Mouse (Mus musculus): ENCODE measurements around the gene Rasgrp1. TPM values are rescaled to one million over a fixed set of nuclear protein-coding genes. Genes with fewer than 3 reads are reported as not detected.
A peak's percentile ranks its signal among the peaks of the same experiment; 100 is the strongest.

The Rasgrp1 gene
- total RNA-seq, 2 experiments from 2014 or later = 326 to 336 TPM

GRCm38 (mm10) chr2:117263786-117264408 is 78.9 kb downstream of the Rasgrp1 start:
- intact Hi-C loops (cut with DNase I) = loop anchor here (2.0 to 5.0 kb wide), 3 partner anchors 78 to 278 kb away; partner anchors contain the start of gene Rasgrp1
- DNase-seq (ENCODE audit: low spot score in 2 of 2) = peak; percentile 68 to 73

- intact Hi-C loops (cut with DNase I) = loop anchor here (5.0 kb wide), 2 partner anchors 80 to 280 kb away; partner anchors contain the start of gene Rasgrp1
- no peak for DNase-seq (ENCODE audit: low spot score in 2 of 2)
Measured at GRCm38 (mm10) chr2:117262184-117262583, 80.6 kb downstream of the Rasgrp1 start.

- intact Hi-C loops (cut with DNase I) = no loop called here
- no peak for DNase-seq (ENCODE audit: low spot score in 2 of 2)
Measured at GRCm38 (mm10) chr2:117257617-117258016, 85.2 kb downstream of the Rasgrp1 start.

GRCm38 (mm10) chr2:117255415-117255814 is 87.4 kb downstream of the Rasgrp1 start:
- intact Hi-C loops (cut with DNase I) = no loop called here
- DNase-seq (ENCODE audit: low spot score in 2 of 2) = no peak

DNA sequence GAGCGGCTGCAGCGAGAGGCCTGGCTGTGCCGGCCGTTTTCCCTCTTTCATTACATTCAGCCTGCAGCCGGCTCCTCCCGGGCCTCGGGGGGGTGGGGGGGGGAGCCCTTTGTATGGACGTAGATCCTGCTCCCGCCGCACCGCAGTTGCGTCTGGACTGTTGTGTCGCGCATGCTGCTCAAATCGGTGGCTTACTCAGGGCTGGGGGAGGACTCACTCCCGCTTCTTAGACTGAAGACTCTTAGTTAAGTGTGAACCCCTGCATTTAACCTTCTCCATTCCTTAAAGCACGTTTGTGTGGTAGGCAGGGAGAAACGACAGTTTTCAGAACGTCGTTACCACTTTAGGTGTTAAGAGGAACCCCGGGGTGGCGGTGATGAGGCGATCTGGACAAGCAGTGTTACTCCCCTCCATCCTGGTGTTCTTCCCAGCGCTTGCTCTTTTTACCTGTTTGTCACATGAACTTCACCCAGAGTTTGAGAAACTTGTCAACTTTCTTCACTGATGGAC is 92.7 kb downstream of the Rasgrp1 start:
- DNase-seq (ENCODE audit: low spot score in 2 of 2) = no peak
- intact Hi-C loops (cut with DNase I) = no loop called here

GRCm38 (mm10) chr2:117249255-117250000 is 93.4 kb downstream of the Rasgrp1 start, which contains the start of gene Fam98b:
Gene Fam98b (plus strand): TSS chr2:117249739.
- peak; percentile 90 to 93 for DNase-seq (ENCODE audit: low spot score in 2 of 2)
- intact Hi-C loops (cut with DNase I) = loop anchor here (5.0 kb wide), 1 partner anchor 352 kb away; no protein-coding TSS in a partner anchor

DNA sequence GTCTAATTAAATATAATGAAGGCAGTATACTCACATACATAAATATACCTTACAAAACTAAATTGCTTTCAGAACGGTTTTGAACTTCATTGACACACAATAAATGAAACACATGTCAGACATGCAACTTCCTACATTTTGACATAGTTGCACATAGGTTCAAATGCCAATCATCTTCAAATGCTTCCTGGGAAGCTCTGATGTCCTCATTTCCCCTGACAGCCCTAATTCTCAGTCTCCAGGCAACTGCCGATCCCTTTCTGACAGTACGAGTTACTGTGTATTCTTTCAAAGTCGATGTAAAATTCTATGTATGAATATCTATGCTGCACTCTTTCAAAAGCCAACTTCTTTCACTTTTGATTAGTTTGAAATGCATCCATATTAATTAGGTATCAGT is 100.8 kb downstream of the Rasgrp1 start:
- DNase-seq (ENCODE audit: low spot score in 2 of 2) = no peak
- intact Hi-C loops (cut with DNase I) = no loop called here

DNA sequence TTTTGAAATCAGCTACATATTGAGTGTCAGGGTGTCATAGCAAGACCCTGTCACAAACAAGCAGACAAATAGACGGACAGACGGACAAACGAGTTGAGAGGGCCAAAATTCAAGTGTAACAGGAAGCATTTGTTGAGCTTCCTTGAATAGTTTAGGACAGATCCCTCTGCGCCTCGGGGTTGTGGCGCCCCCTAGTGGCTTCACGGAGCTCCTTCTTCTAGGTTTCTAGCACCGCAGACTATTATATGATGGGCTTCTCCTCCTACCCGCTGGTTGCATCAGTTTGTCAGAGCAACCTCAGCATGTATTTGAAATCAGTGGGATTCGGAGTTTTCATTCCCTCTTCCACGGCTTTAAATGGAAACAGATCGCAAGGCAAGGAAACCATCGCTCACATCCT is 111.5 kb downstream of the Rasgrp1 start:
- DNase-seq (ENCODE audit: low spot score in 2 of 2) = peak; percentile 81 to 92

DNA sequence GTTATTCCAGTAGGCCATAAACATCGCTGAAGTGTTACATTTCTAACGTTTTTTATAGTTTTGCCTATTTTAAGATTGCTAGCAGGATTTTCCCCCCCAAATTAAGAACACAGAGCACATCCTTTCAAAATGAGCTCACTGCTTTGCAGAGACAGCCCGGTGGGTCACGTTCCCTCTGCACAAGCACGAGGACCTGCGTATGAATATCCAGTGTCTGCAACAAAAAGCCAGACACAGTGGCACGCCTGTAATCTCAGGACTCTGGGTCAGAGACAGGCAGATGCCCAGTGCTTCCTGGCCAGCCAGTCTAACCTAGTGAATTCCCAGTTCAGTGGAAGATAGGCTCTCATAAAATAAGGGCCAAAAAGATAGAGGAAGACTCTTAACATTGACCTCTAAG is 112.5 kb downstream of the Rasgrp1 start:
- intact Hi-C loops (cut with DNase I) = loop anchor here (2.0 to 5.0 kb wide), 3 partner anchors 47 to 333 kb away; partner anchors contain the start of gene Spred1
- DNase-seq (ENCODE audit: low spot score in 2 of 2) = peak in 1 of 2 experiments; percentile 31

More for the DNA sequence above, 111.5 kb downstream of the Rasgrp1 start:
- intact Hi-C loops (cut with DNase I) = loop anchor here (1.0 to 5.0 kb wide), 4 partner anchors 48 to 334 kb away; partner anchors contain the start of gene Spred1

Other genes starting within 250 kb of the Rasgrp1 start
- 100 to 1,000 TPM; 142 to 168 TPM for gene Spred1, start 221.6 kb downstream of the Rasgrp1 start, total RNA-seq (2021)
- gene Fam98b, start 93.3 kb downstream of the Rasgrp1 start, total RNA-seq (2021) = 10 to 100 TPM; 50.9 to 53.9 TPM

All from left cerebral cortex, postnatal 25 days (tissue).